Mouse (Mus musculus) heart, postnatal 0 days (tissue): Measurements from ENCODE around the gene Sept8. TPM values are rescaled to one million over a fixed set of nuclear protein-coding genes. Genes with fewer than 3 reads are reported as not detected.

ENCODE experiments used
- ATAC-seq: fragments of 200-750 bp; cut with Nextera tagmentation; 2 replicates; pipeline ENCODE4 v1.8.0; 2017; ENCODE audit warnings: low read depth, moderate number of reproducible peaks, moderate library complexity; ENCODE audit not compliant: insufficient read depth
- DNase-seq: peaks from one replicate; pipeline ENCODE4 v3.0.0-alpha.2; 2016; ENCODE audit warnings: low spot score
- H3K27ac ChIP-seq: fragments of 300-500 bp; sonication (generic); 2 replicates; pipeline ENCODE4 v1.5.1; 2014; ENCODE audit warnings: low read depth, mild to moderate bottlenecking
- H3K27me3 ChIP-seq: fragments of 300-500 bp; sonication (generic); 2 replicates; pipeline ENCODE4 v1.6.1; 2014; ENCODE audit warnings: low read length, mixed read lengths; ENCODE audit not compliant: control insufficient read depth, insufficient read depth
- H3K36me3 ChIP-seq: fragments of 300-500 bp; sonication (generic); replicated peaks from 2 replicates; pipeline ENCODE4 v1.6.1; 2014; ENCODE audit warnings: low read length, mixed read lengths; ENCODE audit not compliant: control insufficient read depth, insufficient read depth
- H3K4me1 ChIP-seq: fragments of 300-500 bp; sonication (generic); 2 replicates; pipeline ENCODE4 v1.6.1; 2014; ENCODE audit warnings: antibody characterized with exemption; ENCODE audit not compliant: control insufficient read depth, insufficient read depth
- H3K4me2 ChIP-seq: fragments of 300-500 bp; sonication (generic); 2 replicates; pipeline ENCODE4 v1.6.1; 2014; ENCODE audit warnings: low read depth, mild to moderate bottlenecking, low read length, moderate library complexity
- H3K4me3 ChIP-seq: fragments of 300-500 bp; sonication (generic); 2 replicates; pipeline ENCODE4 v1.5.1; 2014; ENCODE audit warnings: low read depth, low read length
- H3K9ac ChIP-seq: fragments of 300-500 bp; sonication (generic); replicated peaks from 2 replicates; pipeline ENCODE4 v1.6.1; 2014; ENCODE audit warnings: low read depth, low read length, mixed read lengths
- H3K9me3 ChIP-seq: fragments of 300-500 bp; sonication (generic); replicated peaks from 2 replicates; pipeline ENCODE4 v1.6.1; 2016; ENCODE audit warnings: low read length; ENCODE audit not compliant: control insufficient read depth
- CTCF ChIP-seq: IDR thresholded peaks from 2 replicates; pipeline ENCODE4 v1.5.1; 2016; ENCODE audit warnings: antibody characterized with exemption, control low read depth, low read depth
- EP300 ChIP-seq: IDR thresholded peaks from 2 replicates; pipeline ENCODE4 v1.6.1; 2016; ENCODE audit warnings: antibody characterized with exemption, low read depth
- WGBS: fragments of 180-500 bp; shearing (Covaris S2); extraction: QIAGEN DNeasy Blood & Tissue Kit; methylation state at CpG from one replicate; pipeline ENCODE4 v1.1.7; 2014; 5-methylcytosine and 5-hydroxymethylcytosine counted together
- polyA plus RNA-seq: library from polyadenylated mRNA; unstranded; fragments of >200 nt; fragmentation: Nextera tagmentation; extraction: Ambion mirVana; gene quantifications from 2 replicates; pipeline ENCODE4 v1.2.1, GENCODE M21; 2015
- total RNA-seq: library from RNA; depleted of rRNA; stranded (reverse); fragments of >200 nt; gene quantifications from 2 replicates; pipeline ENCODE4 v1.2.3, GENCODE M21; 2014; ENCODE audit warnings: low replicate concordance; rRNA removed

Sept8 gene
- total and polyA plus RNA-seq, 2 experiments from 2014 or later, result 11.5 to 47.1 TPM

DNA sequence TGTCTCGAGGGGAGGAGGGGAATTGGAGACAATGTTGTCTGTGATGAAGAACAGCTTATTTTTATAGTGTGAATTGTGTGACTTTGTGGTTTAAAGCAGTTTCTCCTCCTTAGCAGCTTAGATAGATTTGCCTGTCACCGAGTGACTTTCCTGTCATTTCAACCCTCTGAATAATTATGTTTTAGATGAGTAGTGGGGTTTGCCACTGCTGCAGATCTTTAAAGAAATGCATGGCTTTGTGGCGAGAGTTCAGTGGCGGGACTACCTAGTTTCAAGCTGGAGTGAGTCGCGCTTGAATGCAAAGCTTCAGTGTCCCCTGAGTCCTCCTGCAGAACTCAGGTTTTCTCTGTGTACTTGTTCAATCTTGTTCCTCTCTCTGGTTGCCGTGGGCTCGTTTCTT lies 69.2 kb downstream of the Sept8 start:
- 81% methylated on average over 8 of the region's 8 CpGs for WGBS
- Histone ChIP-seq H3K27me3 (no peaks in the 10 kb centered on the region), H3K9me3 (no peaks in the 10 kb centered on the region), H3K36me3 (peaks cover 57% of the 10 kb centered on the region), H3K9ac (no peak overlapping the region), H3K27ac (no peak overlapping the region), H3K4me2 (no peak overlapping the region), H3K4me3 (no peak overlapping the region), H3K4me1 (no peaks in the 10 kb centered on the region)
- ATAC-seq (no peak), DNase-seq (no peak)
- TF ChIP-seq EP300 (no peak), CTCF (no peak)

GRCm38 (mm10) chr11:53590368-53590768 lies 71.3 kb downstream of the Sept8 start:
- peaks cover 65% of the 10 kb centered on the region for H3K36me3 ChIP-seq
- TF ChIP-seq EP300 (no peak), CTCF (peak; percentile 50)
- H3K9ac ChIP-seq, result no peak overlapping the region
- no peak overlapping the region for H3K4me3 ChIP-seq
- H3K4me2 ChIP-seq, result no peak overlapping the region
- H3K27ac ChIP-seq, result no peak overlapping the region
- H3K27me3 ChIP-seq, result no peaks in the 10 kb centered on the region
- DNase-seq, result no peak
- no peaks in the 10 kb centered on the region for H3K4me1 ChIP-seq
- ATAC-seq, result no peak
- no peaks in the 10 kb centered on the region for H3K9me3 ChIP-seq
- 41% methylated on average over 15 of the region's 15 CpGs for WGBS

- Histone ChIP-seq H3K9ac (no peak overlapping the region), H3K4me2 (no peak overlapping the region), H3K27me3 (no peaks in the 10 kb centered on the region), H3K4me1 (no peaks in the 10 kb centered on the region), H3K4me3 (no peak overlapping the region), H3K36me3 (peaks cover 68% of the 10 kb centered on the region), H3K27ac (no peak overlapping the region), H3K9me3 (no peaks in the 10 kb centered on the region)
- TF ChIP-seq CTCF, result no peak
- no peak for TF ChIP-seq EP300
- WGBS, result 90% methylated on average over 5 of the region's 5 CpGs
- ATAC-seq (no peak), DNase-seq (no peak)
Observed at GRCm38 (mm10) chr11:53591116-53591515, 72.1 kb downstream of the Sept8 start.

Other genes with a start within 250 kb of the Sept8 start
- 54.0 and 64.3 TPM in 2 replicates for gene Hspa4, start 218.8 kb upstream of the Sept8 start, total RNA-seq
- 59.0 and 75.6 TPM in 2 replicates for gene Hspa4, start 218.8 kb upstream of the Sept8 start, polyA plus RNA-seq
- gene Zcchc10, start 194.6 kb upstream of the Sept8 start, total RNA-seq, result 1.2 TPM in 1 of 2 replicates, not detected in the other
- 15.3 and 15.4 TPM in 2 replicates for gene Zcchc10, start 194.6 kb upstream of the Sept8 start, polyA plus RNA-seq
- 59.6 and 70.1 TPM in 2 replicates for gene Aff4, start 168.4 kb upstream of the Sept8 start, total RNA-seq
- gene Aff4, start 168.4 kb upstream of the Sept8 start, polyA plus RNA-seq, result 27.6 and 36.0 TPM in 2 replicates
- not detected in 2 replicates for gene Leap2, start 96.1 kb upstream of the Sept8 start, total RNA-seq
- not detected in 2 replicates for gene Leap2, start 96.1 kb upstream of the Sept8 start, polyA plus RNA-seq
- gene Uqcrq, start 88.4 kb upstream of the Sept8 start, total RNA-seq, result 76.4 and 97.1 TPM in 2 replicates
- 3,062 and 3,250 TPM in 2 replicates for gene Uqcrq, start 88.4 kb upstream of the Sept8 start, polyA plus RNA-seq
- 0.08 and 0.95 TPM in 2 replicates for gene Gdf9, start 88.2 kb upstream of the Sept8 start, total RNA-seq
- 0.79 and 1.1 TPM in 2 replicates for gene Gdf9, start 88.2 kb upstream of the Sept8 start, polyA plus RNA-seq
- not detected in 2 replicates for gene Gm10447, start 62.1 kb upstream of the Sept8 start, total RNA-seq
- 0.04 TPM in 1 of 2 replicates, not detected in the other for gene Gm10447, start 62.1 kb upstream of the Sept8 start, polyA plus RNA-seq
- gene Shroom1, start 62.1 kb upstream of the Sept8 start, total RNA-seq, result 1.4 and 2.9 TPM in 2 replicates
- 0.40 and 0.41 TPM in 2 replicates for gene Shroom1, start 62.1 kb upstream of the Sept8 start, polyA plus RNA-seq
- gene Gm9837, start 48.8 kb upstream of the Sept8 start, total RNA-seq, result not detected in 2 replicates
- not detected in 2 replicates for gene Gm9837, start 48.8 kb upstream of the Sept8 start, polyA plus RNA-seq
- gene Gm9945, start 39.1 kb upstream of the Sept8 start, total RNA-seq, result not detected in 2 replicates
- gene Gm9945, start 39.1 kb upstream of the Sept8 start, polyA plus RNA-seq, result not detected in 2 replicates
- gene Sowaha, start 39.0 kb upstream of the Sept8 start, total RNA-seq, result not detected in 2 replicates
- 0.04 and 0.08 TPM in 2 replicates for gene Sowaha, start 39.0 kb upstream of the Sept8 start, polyA plus RNA-seq
- 6.1 and 17.5 TPM in 2 replicates for gene Kif3a, start 48.1 kb downstream of the Sept8 start, total RNA-seq
- gene Kif3a, start 48.1 kb downstream of the Sept8 start, polyA plus RNA-seq, result 23.7 and 24.3 TPM in 2 replicates
- gene Il4, start 99.4 kb downstream of the Sept8 start, total RNA-seq, result not detected in 2 replicates
- gene Il4, start 99.4 kb downstream of the Sept8 start, polyA plus RNA-seq, result 0.30 TPM in 1 of 2 replicates, not detected in the other
- gene Il13, start 115.4 kb downstream of the Sept8 start, total RNA-seq, result not detected in 2 replicates
- gene Il13, start 115.4 kb downstream of the Sept8 start, polyA plus RNA-seq, result not detected in 2 replicates
- gene Rad50, start 188.1 kb downstream of the Sept8 start, total RNA-seq, result 4.6 and 5.9 TPM in 2 replicates
- gene Rad50, start 188.1 kb downstream of the Sept8 start, polyA plus RNA-seq, result 13.5 and 14.9 TPM in 2 replicates
- gene Il5, start 201.5 kb downstream of the Sept8 start, total RNA-seq, result not detected in 2 replicates
- 0.07 TPM in 2 replicates for gene Il5, start 201.5 kb downstream of the Sept8 start, polyA plus RNA-seq